Mouse (Mus musculus) inflammation-experienced regulatory T-cells, adult 6 months (primary cell): ENCODE data around the gene Cebpz. TPM values are rescaled to one million over a fixed set of nuclear protein-coding genes. Genes with fewer than 3 reads are reported as not detected.

ENCODE experiments used
- ATAC-seq: one replicate; pipeline ENCODE4 v1.8.0; 2017
- polyA plus RNA-seq, 3 experiments: library from polyadenylated mRNA; unstranded; fragments of 100-300 nt; shearing (Covaris generic); gene quantifications; one replicate each; pipeline ENCODE4 v1.2.1; 2017

Gene Cebpz
- polyA plus RNA-seq = 10 to 100 TPM; 46.4 to 85.4 (median 73.1) TPM

DNA sequence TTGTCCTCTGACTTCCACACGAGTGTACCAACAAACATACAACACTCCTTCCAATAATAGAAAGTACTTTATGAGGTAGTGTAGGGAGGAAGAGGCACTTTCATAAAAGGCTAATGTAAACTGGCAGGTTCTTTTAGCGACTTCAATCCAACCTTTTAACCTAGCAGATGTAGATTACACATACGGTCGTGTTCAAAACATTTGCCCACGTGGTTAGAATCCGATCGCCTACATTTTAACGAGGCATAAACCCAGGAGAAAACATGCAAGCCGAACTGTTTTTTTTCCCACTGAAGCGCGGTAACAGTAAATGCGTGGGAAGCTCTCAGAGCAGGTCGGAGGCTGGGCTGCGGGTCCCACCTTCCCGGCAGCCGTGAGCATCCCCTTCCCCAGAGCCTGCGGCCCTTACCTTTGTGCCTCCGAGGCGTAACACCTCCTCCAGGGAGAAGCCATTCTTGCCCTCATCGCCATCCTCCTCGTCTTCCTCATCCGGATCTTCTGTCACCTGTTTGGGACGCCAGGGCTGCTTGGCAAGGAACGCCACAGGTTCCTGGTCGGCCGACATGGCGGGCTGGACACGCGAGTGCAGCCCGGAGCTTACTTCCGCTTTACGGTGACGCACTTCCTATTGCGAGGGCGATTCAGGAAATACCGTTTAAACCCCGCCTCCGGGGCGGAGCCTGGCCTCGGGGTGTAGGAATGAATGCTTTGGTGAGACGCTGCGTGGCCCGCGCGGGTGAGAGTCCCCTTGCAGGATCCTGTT is at the start of gene Cebpz, which contains the start of gene Ndufaf7:
Cebpz (minus strand) TSS at position 601 of the 763 bp plus-strand sequence.
Ndufaf7 (plus strand) TSS at position 671 of the 763 bp plus-strand sequence.
- peak; percentile 99 for ATAC-seq

DNA sequence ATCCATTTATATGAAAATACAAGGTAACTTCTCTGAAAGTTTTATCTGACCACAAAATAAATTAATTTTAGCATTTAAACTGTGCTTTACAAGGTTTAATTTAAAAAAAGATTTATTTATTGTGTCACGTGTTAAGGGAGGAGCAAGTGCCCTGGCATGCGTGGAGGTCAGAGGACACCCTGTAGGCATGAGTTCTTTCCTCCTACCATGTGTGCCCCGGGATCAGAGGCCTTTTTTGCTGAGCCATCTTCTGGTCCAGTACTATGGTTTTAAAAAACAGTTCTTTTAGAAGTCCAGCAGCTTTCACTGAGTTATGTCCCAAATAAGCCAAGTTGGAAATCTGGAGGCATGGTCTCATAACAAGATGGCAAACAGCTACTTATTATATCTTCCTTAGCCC is 46.9 kb upstream of the Cebpz start:
- ATAC-seq = no peak

DNA sequence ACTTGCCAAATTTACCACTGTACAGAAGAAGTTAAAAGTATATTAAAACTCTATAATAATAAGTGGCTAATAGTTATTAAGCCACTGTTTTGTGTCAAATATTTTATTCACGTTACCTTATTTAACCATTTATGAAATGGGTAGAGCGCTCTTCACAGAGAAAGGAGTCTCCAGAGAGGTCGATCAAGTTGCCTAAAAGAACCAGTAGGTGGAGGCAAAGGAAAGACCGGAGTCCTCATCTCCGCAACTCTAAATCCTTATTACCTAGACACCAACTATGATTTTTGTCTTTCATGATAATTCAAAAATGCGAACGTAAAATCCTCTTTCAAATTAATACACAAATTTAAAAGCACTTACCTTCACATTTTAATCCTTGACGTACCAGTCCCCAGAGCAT is 46.3 kb upstream of the Cebpz start:
- ATAC-seq = no peak

DNA sequence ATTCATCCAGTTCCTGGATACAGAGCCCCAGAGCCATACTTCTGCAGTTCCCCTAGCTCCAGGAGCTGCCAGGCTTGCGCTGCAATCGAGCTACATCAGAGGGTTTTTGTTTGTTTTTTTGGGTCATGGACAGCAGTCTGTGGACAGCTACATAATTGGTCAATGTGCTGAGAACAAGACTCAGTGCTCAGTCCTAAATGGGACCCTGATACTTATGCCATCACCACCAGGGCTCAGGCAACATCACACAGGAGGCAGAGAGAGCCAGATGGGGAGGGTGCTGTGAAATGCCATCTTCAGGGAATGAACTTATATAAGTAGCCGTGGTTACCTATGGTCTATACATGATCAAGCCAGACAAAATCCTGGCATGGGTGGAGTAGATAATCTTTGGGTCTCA is 31.6 kb upstream of the Cebpz start:
- no peak for ATAC-seq

DNA sequence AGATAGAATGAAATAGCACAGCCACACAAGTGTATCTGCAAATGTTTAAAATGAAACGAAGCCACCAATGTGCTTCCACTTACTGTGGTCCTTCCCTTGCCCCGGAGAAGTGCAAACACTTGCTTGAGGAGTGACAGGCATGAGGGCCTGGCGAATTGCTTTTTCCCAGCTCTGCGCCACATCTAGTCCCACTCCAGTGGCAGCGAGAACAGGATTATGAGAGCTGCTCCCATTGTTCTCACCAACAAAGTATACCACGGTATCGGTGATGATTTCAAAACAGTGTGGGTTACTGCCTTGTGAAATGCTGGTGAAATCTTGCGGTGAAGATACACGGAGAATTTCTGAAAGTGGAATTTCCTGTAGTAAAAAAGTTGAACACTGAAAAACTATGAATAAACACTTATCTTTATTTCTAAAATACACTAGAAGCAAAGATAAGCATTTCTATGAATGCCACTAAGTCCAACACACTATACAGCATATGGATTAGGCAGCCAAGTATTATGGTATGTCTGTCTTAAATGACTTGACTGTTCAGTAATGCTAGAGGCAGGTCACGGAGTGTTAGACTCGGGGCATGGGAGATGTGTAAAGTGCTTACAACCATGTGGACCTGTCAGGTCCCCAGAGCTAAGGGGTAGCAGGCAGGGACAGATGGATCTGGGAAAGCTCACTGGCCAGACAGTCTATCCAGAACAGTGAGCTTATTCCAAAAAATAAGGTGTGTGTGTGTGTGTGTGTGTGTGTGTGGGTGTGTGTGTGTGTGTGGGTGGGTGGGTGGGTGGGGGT is 29.4 kb upstream of the Cebpz start:
- ATAC-seq = no peak

DNA sequence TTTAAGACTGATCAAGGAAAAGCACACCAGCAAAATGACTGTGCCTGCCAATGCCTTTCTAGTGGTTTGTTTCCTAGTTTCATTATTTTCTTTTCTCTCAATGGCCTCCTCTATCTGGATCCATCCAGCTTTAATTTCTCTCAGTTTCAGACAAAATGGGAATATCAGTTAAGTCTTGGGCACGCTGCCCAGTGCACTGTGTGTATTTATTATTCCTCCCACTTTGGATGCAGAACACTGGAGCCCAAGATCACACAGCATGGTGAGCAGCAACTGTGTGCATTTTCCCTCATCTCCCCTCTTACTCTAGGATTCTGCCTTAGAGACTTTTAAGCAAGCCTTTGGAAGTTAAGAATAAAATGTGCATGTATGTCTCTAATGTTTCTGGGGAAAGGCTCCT is 27.5 kb upstream of the Cebpz start:
- no peak for ATAC-seq

DNA sequence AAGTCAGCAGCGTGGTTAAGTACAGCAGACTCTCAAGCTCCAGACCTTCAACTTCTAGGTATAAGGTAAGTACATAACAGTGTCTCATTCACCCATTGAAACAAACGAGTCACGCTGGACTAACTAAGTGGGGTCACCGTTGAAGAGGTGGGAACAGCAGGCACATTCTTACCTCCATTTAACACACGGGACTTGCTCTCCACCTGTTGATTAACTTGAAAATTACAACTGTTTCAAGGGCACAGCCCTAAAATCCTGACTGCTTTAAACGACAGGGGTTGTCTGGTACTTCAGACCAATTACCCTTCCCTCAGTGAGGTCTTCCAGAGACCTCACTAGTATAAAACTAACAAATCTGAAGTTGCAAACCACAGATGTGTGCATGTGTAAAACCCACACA is 22.6 kb upstream of the Cebpz start:
- ATAC-seq = no peak

DNA sequence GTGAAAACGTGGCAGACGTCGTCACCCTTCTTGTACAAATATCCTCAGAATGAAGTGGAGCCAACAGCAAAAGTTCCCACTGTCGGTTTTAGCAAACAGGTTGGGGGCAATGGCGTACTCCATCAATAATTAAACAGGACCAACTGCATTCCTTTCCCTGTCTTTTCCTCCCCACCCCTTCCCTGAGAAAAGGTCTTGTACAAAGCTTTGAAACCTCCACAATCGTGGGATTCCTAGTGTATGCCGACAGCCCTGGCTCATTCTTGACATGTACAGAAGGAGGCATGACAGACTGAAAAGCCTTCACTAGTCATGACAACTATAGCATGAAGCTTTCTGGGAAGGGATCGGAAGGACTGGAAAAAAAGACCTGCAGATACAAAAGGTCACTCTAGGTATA is 16.4 kb upstream of the Cebpz start:
- ATAC-seq = no peak

DNA sequence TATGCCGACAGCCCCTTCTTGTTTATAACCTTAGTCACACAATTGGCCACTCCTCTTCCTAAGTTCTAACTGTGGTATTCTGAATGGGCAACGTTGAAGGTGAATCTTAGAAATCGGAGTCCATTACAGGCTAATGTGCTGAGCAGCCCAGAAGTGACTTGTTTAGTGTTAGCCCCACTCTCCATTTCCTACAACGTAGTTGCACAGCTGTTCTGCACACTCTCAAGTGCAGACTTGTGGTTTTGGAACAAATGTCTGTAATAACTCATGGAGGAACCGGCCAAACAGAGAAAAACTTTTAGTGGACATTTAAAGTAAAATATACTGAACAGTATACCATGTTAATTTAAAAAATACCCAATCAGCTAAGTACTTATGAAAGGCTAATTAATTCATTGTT is 15.2 kb upstream of the Cebpz start:
- no peak for ATAC-seq

DNA sequence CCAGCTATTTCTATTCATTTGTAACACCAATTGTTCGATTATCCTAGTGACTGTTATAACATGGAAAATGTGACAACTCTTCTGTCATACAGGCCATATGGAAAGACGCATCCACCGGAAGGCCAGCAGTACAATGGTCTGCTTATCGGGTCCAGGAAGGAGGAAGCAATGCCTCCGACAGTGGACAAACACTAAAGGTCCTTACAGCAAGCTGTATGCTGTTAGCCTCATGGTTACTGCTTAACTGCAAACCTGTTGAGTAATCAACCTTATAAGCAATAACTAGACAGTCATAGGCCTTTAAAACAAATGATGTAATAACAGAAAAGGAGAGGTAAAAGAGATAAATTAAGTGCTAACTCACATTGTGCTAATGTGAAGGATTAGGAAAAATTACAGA is 14.4 kb upstream of the Cebpz start:
- ATAC-seq = no peak

DNA sequence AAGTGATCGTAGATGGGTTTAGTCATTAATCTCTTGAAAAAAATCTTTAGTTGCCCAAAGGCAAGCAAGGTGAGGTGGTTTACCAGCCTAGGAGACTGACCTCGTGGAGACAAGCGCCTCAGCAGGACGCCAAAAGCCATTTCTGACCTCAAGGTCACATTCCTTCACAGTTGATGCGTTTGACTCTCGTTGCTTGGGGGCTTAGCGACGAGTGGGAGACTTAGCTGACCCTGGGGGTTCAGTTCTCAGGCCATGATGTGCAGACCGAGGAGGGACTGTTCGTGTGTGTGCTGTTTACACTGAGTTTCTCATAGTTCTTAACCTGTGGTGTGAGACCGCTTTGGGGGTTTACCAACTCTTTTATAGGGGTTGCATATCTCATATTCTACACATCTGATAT is 5.7 kb upstream of the Cebpz start:
- ATAC-seq = no peak

DNA sequence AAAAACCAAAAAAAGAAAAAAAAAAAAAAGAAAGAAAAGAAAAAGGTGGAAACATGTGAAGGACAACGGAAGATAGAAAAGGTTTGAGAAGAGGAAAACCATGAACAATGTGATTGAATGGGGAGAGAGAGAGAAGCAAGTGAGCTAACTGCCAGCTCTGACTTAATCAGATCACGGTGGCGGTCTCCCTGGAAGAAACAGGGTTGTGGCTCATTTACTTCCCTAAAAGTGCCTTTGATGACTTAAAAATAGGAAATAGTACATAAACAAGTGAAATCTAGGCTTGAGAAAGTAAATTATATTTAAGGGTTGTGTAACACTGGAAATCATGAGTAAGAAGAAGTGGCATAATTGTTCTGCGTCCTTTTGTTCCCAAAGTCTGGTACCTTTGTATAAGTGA is 2.1 kb upstream of the Cebpz start:
- ATAC-seq = no peak

DNA sequence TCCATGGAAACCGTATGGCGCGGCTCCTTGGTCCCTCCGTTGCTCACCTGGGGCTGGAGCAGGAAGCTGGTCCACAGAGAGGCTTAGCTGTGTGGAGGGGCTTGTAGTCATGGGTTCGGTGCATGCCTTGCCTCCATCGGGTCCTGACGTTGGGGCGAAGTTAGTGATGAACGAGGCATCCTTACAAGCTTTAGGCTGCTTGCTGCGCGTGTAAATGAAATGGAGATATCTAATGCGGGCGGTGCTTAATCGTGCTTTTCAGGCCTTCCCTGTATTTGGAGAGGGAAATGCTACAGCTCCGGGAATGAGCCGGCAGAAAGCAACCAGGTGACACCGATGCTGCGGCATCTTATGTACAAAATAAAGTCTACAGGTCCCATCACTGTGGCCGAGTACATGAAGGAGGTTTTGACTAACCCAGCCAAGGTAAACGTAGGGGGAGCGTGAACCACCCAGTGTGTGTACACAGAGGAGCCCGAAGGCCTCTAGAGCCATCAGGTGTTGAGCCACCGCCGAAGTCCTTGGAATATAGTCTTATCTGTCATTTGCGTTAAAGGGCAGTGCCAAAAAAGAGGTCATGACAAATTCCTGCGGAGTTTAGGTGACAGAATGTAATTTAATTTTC is 475 bp upstream of the Cebpz start:
- no peak for ATAC-seq

DNA sequence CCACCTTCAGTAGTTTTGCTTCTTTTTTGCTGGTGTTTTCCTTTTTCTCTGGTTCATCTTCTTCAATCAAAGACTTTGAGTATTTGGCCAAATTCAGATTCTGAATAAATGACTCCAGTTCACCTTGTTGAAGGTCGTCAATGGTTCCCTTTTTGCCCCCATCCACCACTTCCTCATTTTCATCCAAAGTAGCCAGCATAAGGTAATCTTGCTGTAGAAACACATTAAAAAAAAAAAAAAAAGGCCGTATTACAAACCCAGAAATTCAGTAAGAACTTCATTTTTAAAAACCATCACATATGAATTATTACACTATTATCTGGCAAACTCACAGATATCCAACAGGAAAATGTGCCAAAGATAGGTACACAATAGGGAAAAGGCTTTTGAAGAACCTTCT is 1.0 kb downstream of the Cebpz start:
- no peak for ATAC-seq

DNA sequence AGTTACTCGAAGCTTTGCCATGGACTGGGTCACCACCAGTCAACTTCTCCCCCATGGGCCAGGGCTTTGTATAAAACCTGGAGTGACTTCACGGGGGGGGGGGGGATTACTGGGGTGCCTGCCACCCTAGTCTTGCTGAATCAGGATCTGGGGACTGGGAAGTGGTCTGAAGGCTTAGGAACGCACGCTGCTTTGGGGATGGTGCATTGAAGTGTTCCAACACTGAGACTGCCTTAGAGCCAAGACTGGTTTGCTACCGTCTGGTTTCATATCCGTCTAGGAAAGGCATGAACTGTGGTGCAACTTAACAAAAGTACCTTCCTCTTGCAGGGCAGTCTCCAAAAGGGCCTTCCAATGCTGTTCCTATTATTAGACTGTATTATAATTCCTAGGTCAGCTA is 19.2 kb downstream of the Cebpz start:
- ATAC-seq = no peak

DNA sequence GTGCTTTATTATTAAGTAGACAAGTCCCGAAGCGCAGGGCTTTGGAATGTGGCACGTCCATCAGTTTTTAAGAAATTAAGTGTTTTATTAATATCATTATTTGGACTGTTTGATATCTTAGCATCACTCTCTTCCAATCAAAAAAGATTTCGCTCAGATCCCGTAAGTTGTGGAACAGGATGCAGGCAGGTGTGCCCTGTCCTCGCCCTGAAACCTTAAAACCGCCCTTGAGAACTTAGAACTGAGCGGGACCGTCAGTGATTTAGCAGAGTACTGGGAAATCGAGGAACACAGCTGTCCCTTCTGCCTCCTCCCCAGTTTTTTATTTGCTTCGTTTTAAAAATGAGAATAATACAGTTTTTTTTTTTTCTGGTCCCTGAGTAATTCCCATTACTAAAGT is 20.0 kb downstream of the Cebpz start:
- peak; percentile 30 for ATAC-seq

DNA sequence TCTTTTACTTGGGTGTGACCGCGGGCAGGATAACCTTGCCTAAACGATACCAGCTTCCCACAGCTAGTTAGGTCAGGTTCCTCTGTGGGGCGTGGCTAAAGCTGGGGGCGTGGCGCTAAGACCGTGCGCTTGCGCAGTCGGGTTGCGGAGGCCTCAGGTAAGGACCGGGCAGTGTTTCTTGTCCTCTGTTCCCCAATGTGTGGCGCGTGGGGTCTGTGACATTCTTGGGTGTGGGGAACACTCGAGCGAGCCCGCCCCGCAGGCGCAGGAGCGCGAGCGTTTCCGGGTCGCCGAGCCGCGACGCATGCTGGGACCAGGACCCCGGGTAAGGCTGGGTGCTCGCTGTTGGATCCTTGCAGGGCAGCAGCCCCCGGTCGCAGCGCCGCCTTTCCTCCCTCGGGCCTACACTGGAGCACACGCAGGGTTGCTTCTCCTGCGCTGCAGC is 20.5 kb downstream of the Cebpz start, which contains the start of gene Cebpzos:
Cebpzos (plus strand) TSS at position 132 of the 445 bp plus-strand sequence.
- ATAC-seq = peak; percentile 87

DNA sequence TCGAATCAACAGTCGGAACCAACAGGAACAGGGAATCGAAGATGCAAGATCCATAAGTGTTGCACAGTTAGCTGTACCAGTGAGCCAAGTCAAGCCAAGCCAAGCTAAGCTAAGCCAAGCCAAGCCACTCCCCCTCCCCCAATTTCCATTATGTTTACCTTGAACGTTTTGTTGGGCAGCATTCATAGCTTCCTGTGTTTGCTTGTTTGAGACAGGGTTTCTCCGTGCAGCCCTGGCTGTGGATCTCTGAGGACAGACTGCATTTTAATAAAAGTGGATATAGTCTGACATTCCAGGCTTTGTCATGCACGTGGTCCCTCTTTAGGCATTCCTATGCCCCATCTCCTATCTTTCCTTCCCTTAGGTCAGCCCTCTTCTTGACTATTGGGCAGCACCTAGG is 21.1 kb downstream of the Cebpz start:
- no peak for ATAC-seq

DNA sequence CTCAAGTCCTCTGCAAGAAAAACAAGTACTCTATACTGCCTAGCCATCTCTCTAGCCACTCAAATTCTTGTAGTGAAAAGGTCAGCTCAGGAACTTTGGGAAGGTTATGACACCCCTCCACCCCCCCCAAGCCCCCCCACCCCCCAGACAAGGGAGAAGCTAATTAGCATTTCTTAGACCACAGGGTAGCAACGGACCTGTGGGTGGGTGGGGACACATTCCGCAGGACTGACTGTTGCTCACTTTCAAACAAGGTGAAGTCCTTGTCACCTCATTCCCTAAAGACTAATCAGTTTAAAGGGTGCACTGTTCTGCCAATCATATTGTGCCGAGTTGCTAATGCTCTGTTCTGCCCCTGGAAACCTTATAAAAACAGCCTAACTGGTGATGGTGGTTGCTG is 22.9 kb downstream of the Cebpz start:
- no peak for ATAC-seq

DNA sequence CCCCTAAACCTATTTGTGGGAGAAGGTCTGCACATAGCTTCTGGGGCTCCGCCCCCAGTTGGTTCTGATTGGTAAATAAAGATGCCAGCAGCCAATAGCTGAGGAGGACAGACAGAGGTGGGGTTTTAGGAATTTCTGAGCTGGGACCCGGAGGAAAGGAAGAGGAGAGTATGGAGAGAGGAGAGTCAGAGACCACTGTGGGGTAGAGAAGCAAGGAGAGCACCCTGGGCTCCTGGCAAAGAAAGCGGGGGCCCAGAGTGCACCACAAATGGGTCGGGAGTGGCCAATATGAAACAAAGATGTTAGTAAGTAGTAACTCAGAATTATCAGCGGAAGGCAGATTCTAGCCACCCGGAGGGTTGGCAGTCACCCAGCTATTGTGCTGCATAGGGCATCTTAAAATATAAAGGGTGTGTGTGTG is 24.0 kb downstream of the Cebpz start:
- ATAC-seq = no peak

DNA sequence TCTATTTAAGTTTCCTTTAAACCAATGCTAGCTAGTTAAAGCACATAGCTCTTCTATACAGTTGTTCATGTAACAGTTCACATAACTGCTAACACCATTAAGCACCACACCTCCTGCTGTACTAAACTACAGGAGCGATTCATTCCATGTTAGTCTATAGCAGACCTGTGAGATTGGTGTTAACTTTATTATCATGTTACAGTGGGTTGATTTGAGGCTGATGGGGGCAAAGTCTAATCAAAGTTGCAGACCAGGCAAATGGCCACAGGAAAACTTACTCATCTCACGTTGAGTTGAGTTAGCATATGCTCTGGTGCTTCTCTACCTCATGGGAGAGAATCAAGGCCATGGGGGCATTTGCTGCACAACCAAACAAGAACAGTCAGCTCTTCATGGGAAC is 27.5 kb downstream of the Cebpz start:
- no peak for ATAC-seq

DNA sequence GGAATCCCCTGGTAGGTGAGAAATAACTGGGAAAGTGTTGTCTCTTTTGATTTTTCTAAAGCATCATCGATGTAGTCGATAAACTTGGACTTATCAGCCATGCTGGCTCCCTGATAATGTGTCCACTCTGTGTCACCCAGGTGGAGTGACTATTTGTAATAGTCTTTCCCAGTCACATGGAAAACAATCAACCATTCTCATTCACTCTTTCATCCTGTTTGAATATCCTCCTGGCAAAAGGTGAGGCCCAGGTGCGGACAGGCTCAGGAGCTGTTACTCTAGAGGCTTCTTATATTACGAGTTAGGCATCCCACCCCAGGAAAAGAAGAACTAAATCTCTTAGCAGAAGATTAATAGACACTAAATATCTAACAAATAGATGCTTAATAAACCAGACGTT is 30.0 kb downstream of the Cebpz start, which contains the start of gene Sult6b1:
Sult6b1 (minus strand) TSS at position 101 of the 400 bp plus-strand sequence.
- no peak for ATAC-seq

DNA sequence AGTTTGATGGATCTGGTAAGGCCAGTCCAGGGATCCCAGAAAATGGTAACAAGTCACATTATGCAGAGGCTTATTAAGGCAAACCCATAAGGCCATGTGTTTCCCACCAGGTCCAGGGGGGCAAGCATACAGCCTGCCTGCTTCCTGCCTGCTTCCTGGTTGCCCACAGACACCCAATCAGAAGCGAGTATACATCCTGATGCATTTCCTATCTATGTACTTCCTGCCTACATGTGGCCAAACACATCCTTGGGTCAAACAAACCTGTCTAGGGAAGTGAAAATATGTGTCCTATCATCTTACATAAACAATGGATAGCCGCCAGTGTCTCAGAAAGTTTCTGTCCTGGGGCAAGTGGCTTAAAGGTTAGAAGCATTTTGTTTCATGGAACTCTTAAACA is 33.7 kb downstream of the Cebpz start:
- no peak for ATAC-seq
